Mouse (Mus musculus) monocyte, adult 5-6 weeks (primary cell): ENCODE data around the gene Gm21976. TPM values are rescaled to one million over a fixed set of nuclear protein-coding genes. Genes with fewer than 3 reads are reported as not detected.
A peak's percentile ranks its signal among the peaks of the same experiment; 100 is the strongest.

ENCODE experiments used
- ATAC-seq: fragments of 153-309, 156-312 bp; replicated peaks from 2 replicates; pipeline ENCODE4 v1.8.0; 2017; ENCODE audit warnings: mild to moderate bottlenecking; ENCODE audit not compliant: low TSS enrichment, insufficient number of reproducible peaks, severe bottlenecking, poor library complexity, low FRiP score
- total RNA-seq: library from RNA; stranded (forward); fragments of 200-1000, 200-491, 200-594 nt; gene quantifications from 3 replicates; pipeline ENCODE4 v1.2.3, GENCODE M21; 2017

The Gm21976 gene
- 1.3 TPM in 1 of 3 replicates, not detected in the others for total RNA-seq

DNA sequence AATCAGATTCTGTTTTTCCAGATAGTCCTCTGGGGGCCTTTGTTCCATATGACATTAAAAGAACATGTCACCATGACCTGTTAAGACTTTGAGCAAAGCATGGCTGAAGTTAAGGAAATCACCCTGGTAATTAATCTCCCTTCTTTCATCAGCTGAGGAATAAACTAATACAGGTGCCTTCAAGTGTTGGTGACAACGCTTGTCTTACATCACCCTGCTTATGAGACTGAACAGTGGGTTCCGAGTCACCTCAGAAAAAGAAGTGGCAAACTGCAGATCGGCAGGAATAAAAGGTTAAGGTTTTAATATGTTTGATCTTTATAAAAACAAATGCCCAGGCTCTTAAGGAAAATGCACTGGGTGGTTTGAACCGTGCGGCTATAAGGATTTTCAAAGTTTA, at the start of gene Gm21976:
Gm21976 (plus strand) TSS at position 202 of the 400 bp plus-strand sequence.
- ATAC-seq, result no peak

DNA sequence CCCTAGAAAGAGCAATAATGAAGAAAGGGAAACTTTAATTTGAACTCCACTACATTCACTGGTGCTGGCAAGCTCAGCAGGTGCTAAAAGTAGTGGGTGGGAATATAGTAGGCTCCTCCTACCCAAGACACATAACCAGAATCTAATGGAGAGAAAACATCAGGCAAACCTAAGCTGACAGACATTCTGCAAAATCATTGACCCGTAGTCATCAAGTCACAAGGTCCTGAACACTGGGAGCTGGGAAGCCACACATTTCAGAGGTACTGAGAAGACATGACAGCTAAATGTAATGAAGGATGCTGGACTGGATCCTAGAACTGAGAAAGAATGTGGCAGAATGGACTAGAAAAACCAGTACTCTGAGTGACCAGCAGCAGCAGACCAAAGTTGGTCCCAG, 49.2 kb upstream of the Gm21976 start:
- no peak for ATAC-seq

DNA sequence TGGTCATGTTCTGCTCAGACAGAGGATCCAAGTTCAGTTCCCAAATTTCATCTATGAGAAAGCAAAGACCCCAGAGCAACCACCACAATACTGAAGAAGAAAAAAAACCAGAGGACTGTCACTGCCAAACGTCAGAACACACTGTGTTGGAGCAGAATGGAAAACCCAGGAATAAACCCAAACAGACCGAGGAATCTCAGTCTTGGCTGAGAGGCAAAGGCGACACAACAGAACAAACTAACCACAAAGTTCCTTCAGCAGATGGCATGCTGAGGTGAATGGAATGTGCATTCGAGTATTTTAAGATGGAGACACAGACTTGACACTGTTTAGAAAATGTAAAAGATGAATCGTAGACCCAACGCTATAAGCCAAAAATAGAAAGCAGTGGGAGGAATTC, 44.2 kb upstream of the Gm21976 start:
- no peak for ATAC-seq

- no peak for ATAC-seq
Observed at GRCm38 (mm10) chr13:98239978-98240641, 39.6 kb upstream of the Gm21976 start.

- ATAC-seq, result no peak
Observed at GRCm38 (mm10) chr13:98241531-98242282, 38.0 kb upstream of the Gm21976 start.

DNA sequence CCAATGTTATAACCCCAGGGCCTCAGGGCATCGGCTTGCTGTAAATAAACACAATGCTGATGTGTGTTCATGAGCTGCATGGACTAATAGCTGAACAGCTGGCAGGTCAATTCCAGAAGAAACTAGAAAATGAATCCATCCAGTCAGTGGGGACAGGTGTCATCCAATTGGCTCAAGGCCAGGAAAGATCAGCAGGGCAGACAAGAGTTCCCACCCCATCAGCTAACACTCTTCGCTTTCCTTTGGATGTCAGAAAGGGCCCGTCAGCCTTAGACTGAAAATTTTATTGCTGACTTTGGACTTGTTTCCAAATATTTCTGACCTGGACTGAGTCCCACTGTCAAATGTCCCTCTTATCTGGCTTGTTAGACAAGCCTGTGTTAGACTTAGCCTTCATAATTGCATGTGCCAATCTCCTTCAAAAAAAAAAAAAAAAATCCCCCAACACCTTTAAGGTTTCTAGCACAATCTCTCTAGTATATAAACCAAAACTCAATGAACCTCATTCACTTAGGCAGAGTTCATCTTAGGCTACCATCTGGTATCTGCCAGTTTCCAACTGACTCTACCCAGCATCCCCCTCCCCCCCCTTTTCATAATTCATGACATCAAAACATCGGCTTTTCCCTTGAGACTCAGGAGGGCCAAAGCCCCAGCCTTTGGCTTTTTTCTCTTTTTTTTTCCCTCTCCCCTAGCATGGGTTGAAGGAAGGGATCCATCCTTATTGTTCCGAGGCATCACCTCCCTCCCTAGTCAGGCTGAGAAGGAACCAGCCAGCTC, 34.9 kb upstream of the Gm21976 start:
- no peak for ATAC-seq

DNA sequence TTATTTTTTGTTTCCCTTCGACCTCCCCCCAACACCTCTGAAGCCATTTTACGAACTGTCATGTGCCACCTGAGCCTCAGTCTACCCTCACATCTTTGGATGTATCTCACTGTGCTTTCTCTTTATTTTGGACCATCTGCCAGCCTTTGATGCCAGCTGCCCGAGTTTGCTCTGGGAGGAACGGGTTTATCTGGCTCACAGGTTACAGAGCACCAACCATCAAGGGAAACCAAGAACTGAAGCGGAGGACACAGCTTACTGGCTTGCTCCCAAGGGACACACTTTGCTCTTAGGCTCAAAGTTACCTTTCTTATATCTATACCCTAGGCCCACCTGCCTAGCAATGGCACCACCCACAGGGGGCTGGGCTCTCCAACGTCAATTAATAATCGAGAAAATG, 34.3 kb upstream of the Gm21976 start:
- no peak for ATAC-seq

GRCm38 (mm10) chr13:98249594-98249993, 30.1 kb upstream of the Gm21976 start:
- no peak for ATAC-seq

DNA sequence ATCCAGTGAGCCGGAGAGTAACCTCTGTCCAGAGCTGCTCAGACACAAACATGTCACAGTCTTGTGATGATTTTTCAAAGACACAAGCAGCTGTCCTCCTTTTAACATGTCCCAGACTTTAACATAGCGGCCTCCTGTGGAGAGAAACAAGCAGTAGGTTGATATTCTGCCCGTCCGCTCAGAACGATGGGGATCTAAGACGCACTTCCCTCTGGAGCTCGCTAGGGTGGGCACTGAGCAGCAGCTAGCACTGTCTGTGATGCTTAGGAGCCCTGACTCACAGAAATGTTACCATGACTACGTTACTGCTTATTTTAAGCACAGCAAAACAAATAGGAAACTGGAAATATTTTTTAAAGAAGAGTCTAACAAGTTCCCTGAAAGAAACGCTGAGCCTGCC, 24.8 kb upstream of the Gm21976 start:
- no peak for ATAC-seq

GRCm38 (mm10) chr13:98262636-98263457, 16.8 kb upstream of the Gm21976 start, which contains the start of the genes Utp15 and Ankra2:
Gene Utp15 (minus strand): TSS chr13:98263041.
Gene Ankra2 (plus strand): TSS chr13:98263074.
- peak; percentile 88 for ATAC-seq

GRCm38 (mm10) chr13:98263458-98263987, 16.2 kb upstream of the Gm21976 start:
- 0 out of 2 replicates have a peak, but pooled peaks have one; percentile 19 for ATAC-seq

- no peak for ATAC-seq
Observed at GRCm38 (mm10) chr13:98264111-98264510, 15.6 kb upstream of the Gm21976 start.

DNA sequence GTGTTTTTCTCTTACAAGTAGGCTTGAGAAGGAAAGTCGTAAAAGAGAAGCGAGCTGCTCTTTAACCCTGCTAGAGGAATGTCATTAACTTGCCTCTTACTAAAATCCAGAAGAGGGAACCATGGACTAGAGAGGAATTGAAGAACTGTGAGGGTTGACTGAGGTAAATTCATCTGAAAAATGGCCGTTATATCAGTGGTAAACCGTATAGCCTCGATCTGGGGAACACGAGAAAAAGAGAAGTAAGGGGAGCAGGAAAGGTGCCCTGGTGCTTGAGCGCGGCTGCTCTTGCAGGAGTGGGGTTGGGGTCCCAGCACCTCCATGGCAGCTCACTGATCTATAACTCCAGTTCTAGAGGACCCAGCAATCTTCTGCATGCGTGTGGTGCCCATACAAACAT, 5.7 kb upstream of the Gm21976 start:
- no peak for ATAC-seq

DNA sequence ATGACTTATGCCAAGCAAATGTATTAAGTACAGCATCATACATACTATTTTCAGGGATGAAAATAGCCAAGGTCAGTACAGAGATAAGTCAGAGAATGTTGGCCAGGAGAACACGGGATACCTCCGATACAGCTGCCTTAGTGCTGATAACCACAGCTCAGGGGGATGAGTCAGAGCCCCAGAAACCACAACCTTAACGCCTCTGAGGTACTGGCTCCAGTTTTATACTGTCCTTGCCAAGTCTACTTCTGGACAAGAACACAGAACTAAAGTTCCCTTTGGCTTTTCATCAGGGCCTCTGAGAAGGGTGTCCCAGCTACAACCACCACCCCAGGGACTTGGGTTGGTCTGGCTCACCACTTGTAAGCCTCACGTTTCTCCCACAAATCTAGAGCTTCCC, 4.0 kb upstream of the Gm21976 start:
- ATAC-seq, result no peak

DNA sequence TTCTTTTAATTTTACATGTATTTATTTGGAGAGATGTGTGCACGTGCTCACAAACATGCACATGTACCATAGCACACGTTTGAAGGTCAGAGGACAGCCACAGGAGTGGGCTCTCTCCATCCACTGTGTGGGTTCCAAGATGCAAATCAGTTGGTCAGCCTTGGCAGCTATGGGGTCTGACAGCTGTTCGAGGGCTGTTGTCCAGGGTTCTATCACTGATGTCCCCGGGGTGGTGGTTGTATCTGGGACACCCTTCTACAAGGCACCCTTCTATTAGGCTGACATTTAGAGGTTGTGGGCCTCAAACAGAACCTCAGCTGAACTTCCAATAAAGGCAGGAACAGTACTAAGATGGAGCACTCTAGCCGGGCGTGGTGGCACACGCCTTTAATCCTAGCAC, 3.4 kb upstream of the Gm21976 start:
- no peak for ATAC-seq

DNA sequence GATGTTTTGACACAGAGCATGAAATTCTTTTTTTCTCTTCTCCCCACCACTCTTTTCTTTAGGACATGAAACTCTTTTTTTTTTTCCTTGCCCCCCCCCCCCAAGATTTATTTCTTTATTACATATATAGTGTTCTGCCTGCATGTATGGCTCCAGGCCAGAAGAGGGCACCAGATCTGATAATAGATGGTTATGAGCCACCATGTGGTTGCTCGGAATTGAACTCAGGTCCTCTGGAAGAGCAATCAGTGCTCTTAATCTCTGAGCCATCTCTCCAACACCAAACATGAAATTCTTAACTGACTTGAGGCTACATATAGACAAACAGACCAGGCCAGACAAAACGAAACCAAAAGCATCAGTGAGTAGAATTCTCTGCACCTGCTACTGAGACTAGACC, 2.2 kb upstream of the Gm21976 start:
- no peak for ATAC-seq

GRCm38 (mm10) chr13:98280990-98281650, 1.4 kb downstream of the Gm21976 start:
- no peak for ATAC-seq

- ATAC-seq, result no peak
Observed at GRCm38 (mm10) chr13:98290719-98291118, 11.0 kb downstream of the Gm21976 start.
